Mouse (Mus musculus): ENCODE results near the gene Pcsk2. TPM values are rescaled to one million over a fixed set of nuclear protein-coding genes. Genes with fewer than 3 reads are reported as not detected.
A peak's percentile ranks its signal among the peaks of the same experiment; 100 is the strongest.

Gene Pcsk2
- not detected in 2 replicates for polyA plus RNA-seq (2012; rRNA removed)

DNA sequence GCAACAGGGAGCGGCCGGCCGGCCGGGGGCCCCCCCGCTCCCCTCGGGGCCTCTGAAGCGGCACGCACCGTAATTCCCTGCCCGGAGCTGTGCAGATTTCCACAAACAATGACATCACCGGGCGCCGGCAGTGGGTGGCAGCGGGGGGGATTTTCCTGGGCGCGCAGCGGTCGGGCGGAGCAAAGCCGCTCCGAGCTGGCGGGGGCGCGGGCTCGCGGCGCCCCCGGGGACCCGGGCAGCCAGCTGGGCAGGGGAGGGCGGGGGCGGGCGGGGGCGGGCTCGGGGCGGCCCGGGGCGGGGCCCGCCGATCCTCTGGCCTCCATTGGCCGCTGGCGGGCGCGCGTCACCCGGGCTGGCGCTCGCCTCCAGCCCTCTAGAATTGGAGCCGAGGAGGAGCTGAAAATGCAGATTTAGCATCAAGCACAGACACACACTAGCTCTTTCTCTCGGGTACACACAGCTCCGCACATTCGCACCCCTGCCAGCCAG is at the start of gene Pcsk2:
Pcsk2 (plus strand) TSS at position 399 of the 489 bp plus-strand sequence.
- TF ChIP-seq POLR2A (IDR thresholded peaks at IDR 0.05; ENCODE audit: low read depth, low read length) (no peak), CTCF (IDR thresholded peaks at IDR 0.05; ENCODE audit: extremely low read depth, insufficient read depth, insufficient read length, insufficient replicate concordance) (no peak)

DNA sequence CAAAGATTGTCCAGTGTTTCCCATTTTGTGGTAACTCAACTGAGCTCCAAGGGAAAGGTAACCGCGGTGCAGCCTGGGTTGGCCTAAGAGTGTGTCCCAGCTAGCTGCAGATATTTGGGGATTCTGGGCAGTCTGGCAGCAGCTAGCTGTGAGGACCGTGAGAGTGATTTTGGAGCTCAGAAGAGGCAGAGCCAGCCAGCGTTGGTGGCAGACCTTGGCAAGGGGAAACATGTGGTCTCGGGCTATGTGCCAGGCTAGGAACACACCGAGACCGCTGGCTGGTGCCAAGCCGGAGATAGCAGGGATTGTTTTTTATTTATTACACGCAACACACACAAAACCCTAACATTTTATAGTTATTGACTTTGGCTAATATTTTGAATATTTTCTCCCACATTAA is 45.1 kb upstream of the Pcsk2 start:
- Histone ChIP-seq H3K27me3 (ENCODE audit: control insufficient read depth, insufficient read depth, low read length) (no peaks in the 10 kb centered on the region), H3K4me1 (ENCODE audit: control insufficient read depth, insufficient read depth, insufficient read length) (no peaks in the 10 kb centered on the region), H3K27ac (ENCODE audit: insufficient read depth, low read length) (no peak overlapping the region), H3K4me3 (ENCODE audit: extremely low read depth, insufficient read depth, insufficient read length) (no peak overlapping the region), H3K36me3 (ENCODE audit: control insufficient read depth, insufficient read depth, low read length) (no peaks in the 10 kb centered on the region)
- 89% methylated on average over 9 of the region's 9 CpGs for WGBS
- no peak for TF ChIP-seq POLR2A (IDR thresholded peaks at IDR 0.05; ENCODE audit: low read depth, low read length)
- no peak for TF ChIP-seq CTCF (IDR thresholded peaks at IDR 0.05; ENCODE audit: extremely low read depth, insufficient read depth, insufficient read length, insufficient replicate concordance)
- no peak for DNase-seq (ENCODE audit: low read depth in 1 of 2, low spot score in 2 of 2)

More for the DNA sequence above, at the start of gene Pcsk2:
- 3% methylated on average over 49 of the region's 51 CpGs for WGBS
- Histone ChIP-seq H3K36me3 (ENCODE audit: control insufficient read depth, insufficient read depth, low read length) (no peaks in the 10 kb centered on the region), H3K4me1 (ENCODE audit: control insufficient read depth, insufficient read depth, insufficient read length) (no peaks in the 10 kb centered on the region), H3K27ac (ENCODE audit: insufficient read depth, low read length) (no peak within 1 kb of the TSS), H3K27me3 (ENCODE audit: control insufficient read depth, insufficient read depth, low read length) (peaks cover 6% of the 10 kb centered on the region; the same call in 1 of the 2 replicates), H3K4me3 (ENCODE audit: extremely low read depth, insufficient read depth, insufficient read length) (0 out of 2 replicates have a peak within 1 kb of the TSS, but pooled peaks have one; percentile 14)
- no peak for DNase-seq (ENCODE audit: low read depth in 1 of 2, low spot score in 2 of 2)

DNA sequence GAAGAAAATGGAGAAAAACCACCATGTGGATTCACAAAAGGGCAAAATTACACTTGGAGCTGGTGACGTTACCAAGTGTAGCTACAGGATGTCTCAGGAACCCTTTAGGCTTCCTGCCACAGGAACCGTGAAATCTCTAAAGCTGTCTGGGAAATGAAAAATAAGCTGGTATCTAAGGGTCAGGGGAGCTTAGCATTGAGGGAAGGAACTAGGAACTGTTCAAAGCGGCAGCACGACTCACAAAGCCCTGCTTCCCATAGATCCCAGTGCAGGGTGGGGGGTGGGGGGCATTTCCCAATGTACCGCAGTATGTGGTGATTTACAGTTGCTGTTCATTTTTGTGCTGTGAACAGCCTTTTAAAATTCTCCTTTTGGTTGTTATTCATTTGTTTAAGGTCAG is 44.2 kb upstream of the Pcsk2 start:
- H3K4me1 ChIP-seq (ENCODE audit: control insufficient read depth, insufficient read depth, insufficient read length), result no peaks in the 10 kb centered on the region
- H3K36me3 ChIP-seq (ENCODE audit: control insufficient read depth, insufficient read depth, low read length), result no peaks in the 10 kb centered on the region
- H3K27ac ChIP-seq (ENCODE audit: insufficient read depth, low read length), result no peak overlapping the region
- TF ChIP-seq POLR2A (IDR thresholded peaks at IDR 0.05; ENCODE audit: low read depth, low read length), result no peak
- no peak for TF ChIP-seq CTCF (IDR thresholded peaks at IDR 0.05; ENCODE audit: extremely low read depth, insufficient read depth, insufficient read length, insufficient replicate concordance)
- no peaks in the 10 kb centered on the region for H3K27me3 ChIP-seq (ENCODE audit: control insufficient read depth, insufficient read depth, low read length)
- H3K4me3 ChIP-seq (ENCODE audit: extremely low read depth, insufficient read depth, insufficient read length), result no peak overlapping the region
- DNase-seq (ENCODE audit: low read depth in 1 of 2, low spot score in 2 of 2), result no peak
- 9% methylated on average over 5 of the region's 5 CpGs for WGBS

DNA sequence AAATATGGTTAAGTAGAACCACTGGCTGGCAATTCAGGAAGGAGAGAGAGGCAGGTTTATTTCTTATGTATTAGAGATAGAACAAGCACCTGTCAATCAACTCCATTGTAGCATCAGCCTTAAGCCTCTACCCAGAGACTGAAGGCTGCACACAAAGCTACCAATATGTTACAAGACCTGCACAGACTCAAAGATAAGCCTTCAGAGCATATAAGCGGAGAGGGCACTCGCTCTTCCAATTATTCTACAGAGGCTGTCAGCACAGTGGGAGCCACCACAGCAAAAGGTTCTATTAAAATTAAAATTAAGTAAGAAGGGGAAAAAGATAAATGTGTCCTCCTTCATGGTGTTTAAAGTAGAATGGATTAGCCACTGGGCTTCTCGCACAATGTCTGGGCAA is 43.8 kb upstream of the Pcsk2 start:
- TF ChIP-seq CTCF (IDR thresholded peaks at IDR 0.05; ENCODE audit: extremely low read depth, insufficient read depth, insufficient read length, insufficient replicate concordance), result no peak
- TF ChIP-seq POLR2A (IDR thresholded peaks at IDR 0.05; ENCODE audit: low read depth, low read length), result no peak
- no peak for DNase-seq (ENCODE audit: low read depth in 1 of 2, low spot score in 2 of 2)
- no peak overlapping the region for H3K4me3 ChIP-seq (ENCODE audit: extremely low read depth, insufficient read depth, insufficient read length)
- H3K4me1 ChIP-seq (ENCODE audit: control insufficient read depth, insufficient read depth, insufficient read length), result no peaks in the 10 kb centered on the region
- no peaks in the 10 kb centered on the region for H3K36me3 ChIP-seq (ENCODE audit: control insufficient read depth, insufficient read depth, low read length)
- no peaks in the 10 kb centered on the region for H3K27me3 ChIP-seq (ENCODE audit: control insufficient read depth, insufficient read depth, low read length)
- no peak overlapping the region for H3K27ac ChIP-seq (ENCODE audit: insufficient read depth, low read length)
- 89% methylated on average over 3 of the region's 3 CpGs for WGBS

DNA sequence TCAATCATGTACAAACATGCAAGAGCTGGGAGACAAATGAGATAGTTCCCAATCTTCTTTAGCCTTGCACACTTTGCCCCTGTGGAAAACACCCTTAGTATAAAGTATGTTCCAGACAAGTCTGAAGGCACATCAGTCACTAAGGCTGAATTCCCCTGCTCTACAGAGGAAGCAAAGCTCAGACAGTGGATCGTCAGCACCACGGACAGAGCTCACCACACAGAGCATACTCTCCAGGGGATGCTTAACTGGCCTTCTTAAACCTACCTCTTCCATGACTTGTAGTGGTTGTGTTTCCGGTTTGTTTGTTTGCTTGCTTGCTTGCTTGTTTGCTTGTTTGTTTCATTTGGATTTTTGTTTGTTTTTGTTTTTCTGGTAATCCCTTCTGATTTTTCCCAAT is 9.5 kb upstream of the Pcsk2 start:
- H3K4me1 ChIP-seq (ENCODE audit: control insufficient read depth, insufficient read depth, insufficient read length), result no peaks in the 10 kb centered on the region
- no peak overlapping the region for H3K27ac ChIP-seq (ENCODE audit: insufficient read depth, low read length)
- TF ChIP-seq CTCF (IDR thresholded peaks at IDR 0.05; ENCODE audit: extremely low read depth, insufficient read depth, insufficient read length, insufficient replicate concordance) (no peak), POLR2A (IDR thresholded peaks at IDR 0.05; ENCODE audit: low read depth, low read length) (no peak)
- 13% methylated on average over 3 of the region's 3 CpGs for WGBS
- no peaks in the 10 kb centered on the region for H3K36me3 ChIP-seq (ENCODE audit: control insufficient read depth, insufficient read depth, low read length)
- no peaks in the 10 kb centered on the region for H3K27me3 ChIP-seq (ENCODE audit: control insufficient read depth, insufficient read depth, low read length)
- H3K4me3 ChIP-seq (ENCODE audit: extremely low read depth, insufficient read depth, insufficient read length), result no peak overlapping the region
- DNase-seq (ENCODE audit: low read depth in 1 of 2, low spot score in 2 of 2), result no peak

DNA sequence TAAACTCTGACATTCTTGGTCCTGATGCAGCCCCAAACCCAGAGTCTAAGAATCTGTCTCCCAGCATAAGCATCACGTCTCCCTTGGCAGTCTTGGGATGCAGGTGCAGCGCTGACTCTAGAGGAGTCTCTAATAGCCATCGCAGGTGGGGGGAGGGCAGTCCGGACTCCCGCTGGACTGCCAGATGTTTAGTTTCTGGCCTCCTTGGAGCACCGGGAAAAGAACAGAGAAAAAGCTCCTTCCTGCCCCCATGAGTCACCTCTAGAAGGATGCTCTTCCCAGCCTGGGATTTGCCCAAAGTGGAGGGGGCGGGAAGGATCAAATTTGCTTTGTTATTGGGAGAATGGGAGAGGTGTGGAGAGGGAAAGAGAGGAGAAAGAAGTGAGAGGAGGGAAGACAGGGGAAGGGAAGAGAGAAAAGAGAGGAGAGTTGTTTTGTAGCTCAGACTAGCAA is 631 bp upstream of the Pcsk2 start:
- DNase-seq (ENCODE audit: low read depth in 1 of 2, low spot score in 2 of 2), result no peak
- no peak for TF ChIP-seq CTCF (IDR thresholded peaks at IDR 0.05; ENCODE audit: extremely low read depth, insufficient read depth, insufficient read length, insufficient replicate concordance)
- no peak for TF ChIP-seq POLR2A (IDR thresholded peaks at IDR 0.05; ENCODE audit: low read depth, low read length)
- H3K27me3 ChIP-seq (ENCODE audit: control insufficient read depth, insufficient read depth, low read length), result peaks cover 6% of the 10 kb centered on the region; the same call in 1 of the 2 replicates
- WGBS, result 9% methylated on average over 7 of the region's 7 CpGs
- H3K4me1 ChIP-seq (ENCODE audit: control insufficient read depth, insufficient read depth, insufficient read length), result no peaks in the 10 kb centered on the region
- no peaks in the 10 kb centered on the region for H3K36me3 ChIP-seq (ENCODE audit: control insufficient read depth, insufficient read depth, low read length)
- no peak overlapping the region for H3K4me3 ChIP-seq (ENCODE audit: extremely low read depth, insufficient read depth, insufficient read length)
- no peak overlapping the region for H3K27ac ChIP-seq (ENCODE audit: insufficient read depth, low read length)

DNA sequence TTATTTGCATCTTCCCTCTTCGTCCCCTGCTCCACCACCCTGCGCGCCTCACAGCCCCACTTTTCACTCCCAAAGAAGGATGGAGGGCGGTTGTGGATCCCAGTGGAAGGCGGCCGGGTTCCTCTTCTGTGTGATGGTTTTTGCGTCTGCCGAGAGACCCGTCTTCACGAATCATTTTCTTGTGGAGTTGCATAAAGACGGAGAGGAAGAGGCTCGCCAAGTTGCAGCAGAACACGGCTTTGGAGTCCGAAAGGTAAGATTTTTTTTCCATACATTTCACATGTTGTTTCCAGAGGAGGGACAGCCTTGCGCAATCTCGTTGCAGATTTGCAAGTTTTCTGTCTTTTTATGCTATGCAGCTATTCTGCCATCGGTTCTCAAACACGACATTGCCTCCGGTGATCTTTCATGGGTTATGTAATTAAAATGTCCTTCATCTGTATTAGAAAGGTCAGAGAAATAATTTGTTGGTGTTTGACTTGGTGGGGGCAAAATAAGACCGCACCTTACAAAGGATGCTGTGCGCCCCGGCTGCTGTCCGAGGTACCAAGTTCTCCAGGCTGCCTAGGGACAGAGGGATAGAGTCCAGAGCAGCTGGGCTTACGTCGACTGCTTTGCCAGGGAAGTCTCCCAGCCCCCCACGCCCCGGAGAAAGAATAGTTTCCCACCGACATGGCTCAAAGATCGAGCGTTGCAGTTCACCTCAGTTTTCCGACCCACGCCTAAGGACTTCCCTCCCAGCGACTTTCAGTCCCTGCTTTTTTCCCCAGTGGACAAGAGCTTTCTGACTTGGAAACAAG is 656 bp downstream of the Pcsk2 start:
- DNase-seq (ENCODE audit: low read depth in 1 of 2, low spot score in 2 of 2), result no peak
- WGBS, result 6% methylated on average over 33 of the region's 33 CpGs

More for the DNA sequence above, 656 bp downstream of the Pcsk2 start:
- H3K4me3 ChIP-seq (ENCODE audit: extremely low read depth, insufficient read depth, insufficient read length), result no peak overlapping the region
- TF ChIP-seq POLR2A (IDR thresholded peaks at IDR 0.05; ENCODE audit: low read depth, low read length) (no peak), CTCF (IDR thresholded peaks at IDR 0.05; ENCODE audit: extremely low read depth, insufficient read depth, insufficient read length, insufficient replicate concordance) (no peak)
- H3K4me1 ChIP-seq (ENCODE audit: control insufficient read depth, insufficient read depth, insufficient read length), result no peaks in the 10 kb centered on the region
- no peaks in the 10 kb centered on the region for H3K36me3 ChIP-seq (ENCODE audit: control insufficient read depth, insufficient read depth, low read length)
- H3K27ac ChIP-seq (ENCODE audit: insufficient read depth, low read length), result no peak overlapping the region
- peaks cover 6% of the 10 kb centered on the region; the same call in 1 of the 2 replicates for H3K27me3 ChIP-seq (ENCODE audit: control insufficient read depth, insufficient read depth, low read length)
